ENCODE assay signal across 18 mouse cellular contexts in the genomic region with DNA sequence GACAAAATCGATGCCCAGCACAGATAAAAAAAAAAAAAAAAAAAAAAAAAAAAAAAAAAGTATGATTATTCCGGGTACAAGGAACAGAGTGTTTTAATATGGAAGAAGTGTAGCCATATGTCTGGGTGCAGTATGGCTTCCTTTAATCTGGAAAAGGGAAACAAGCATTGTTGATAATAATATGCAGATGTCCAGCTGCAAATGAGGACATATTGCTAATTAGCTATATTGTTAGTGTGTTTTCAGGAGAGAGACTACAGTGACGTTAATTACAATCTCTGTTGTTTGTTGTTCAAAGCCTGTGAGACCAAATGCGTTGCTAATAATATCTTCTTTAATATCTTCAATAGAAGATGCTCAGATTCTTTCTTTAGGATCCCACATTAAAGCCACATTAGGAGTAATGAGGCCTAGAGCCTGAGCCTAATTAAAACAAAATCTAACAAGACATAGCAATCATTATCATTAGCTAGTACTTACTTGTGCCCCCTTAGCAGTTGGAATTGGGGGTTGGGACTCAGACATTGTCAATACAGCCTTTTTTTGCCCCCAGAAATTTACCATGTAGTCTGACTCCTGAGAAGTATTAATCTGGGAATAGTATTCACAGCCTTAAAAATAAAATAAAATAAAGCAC. TPM values are rescaled to one million over a fixed set of nuclear protein-coding genes. Genes with fewer than 3 reads are reported as not detected.
DNase-seq lines count a peak whose midpoint lies in the region; ATAC-seq lines count a peak whose summit lies in the region.
"Had no signal": no experiment of that assay in that cellular context is flagged by ENCODE, and none has a peak within 500 bp of the region (broad histone marks: within the 10 kb centered on the region; RNA-seq: fewer than 3 reads in every experiment).

No protein-coding gene starts in this region.

- H3K36me3 ChIP-seq in hindbrain, embryonic 13.5 days: no peaks in the 10 kb centered on the region
- no peaks in the 10 kb centered on the region for H3K36me3 ChIP-seq in hindbrain, embryonic 10.5 days
- no peaks in the 10 kb centered on the region for H3K36me3 ChIP-seq in forebrain, embryonic 16.5 days (ENCODE audit: control insufficient read depth, insufficient read depth)
- H3K36me3 ChIP-seq: embryonic facial prominence, embryonic 13.5 days; heart, embryonic 15.5 days had no signal

- H3K9ac ChIP-seq in hindbrain, embryonic 13.5 days: no peak overlapping the region
- H3K9ac ChIP-seq in forebrain, embryonic 16.5 days (replicated peaks; ENCODE audit: low read depth, low read length): no peak overlapping the region
- H3K9ac ChIP-seq: embryonic facial prominence, embryonic 13.5 days; heart, embryonic 15.5 days had no signal

- H3K27ac ChIP-seq in hindbrain, embryonic 13.5 days: no peak overlapping the region
- no peak overlapping the region for H3K27ac ChIP-seq in hindbrain, embryonic 10.5 days
- H3K27ac ChIP-seq in forebrain, embryonic 16.5 days (ENCODE audit: low read length): no peak overlapping the region
- H3K27ac ChIP-seq: embryonic facial prominence, embryonic 13.5 days; heart, adult 2 months; heart, embryonic 15.5 days had no signal

- no peaks in the 10 kb centered on the region; the same call in 1 of the 2 replicates for H3K4me1 ChIP-seq in hindbrain, embryonic 13.5 days (replicated peaks)
- no peaks in the 10 kb centered on the region for H3K4me1 ChIP-seq in hindbrain, embryonic 10.5 days (replicated peaks)
- H3K4me1 ChIP-seq in forebrain, embryonic 16.5 days (replicated peaks; ENCODE audit: control insufficient read depth, insufficient read depth, low read length): peaks cover 4% of the 10 kb centered on the region; the same call in 1 of the 2 replicates
- H3K4me1 ChIP-seq: embryonic facial prominence, embryonic 13.5 days; heart, embryonic 15.5 days had no signal

- no peak overlapping the region for H3K4me2 ChIP-seq in hindbrain, embryonic 13.5 days
- H3K4me2 ChIP-seq in forebrain, embryonic 16.5 days (ENCODE audit: low read length): no peak overlapping the region
- H3K4me2 ChIP-seq: embryonic facial prominence, embryonic 13.5 days; heart, embryonic 11.5 days; heart, embryonic 15.5 days had no signal

- WGBS in hindbrain, embryonic 13.5 days: 67% methylated on average over 4 of the region's 4 CpGs
- WGBS in hindbrain, embryonic 10.5 days: 84% methylated on average over 4 of the region's 4 CpGs
- 30% methylated on average over 4 of the region's 4 CpGs for WGBS in forebrain, embryonic 16.5 days

- H3K4me3 ChIP-seq in hindbrain, embryonic 13.5 days: no peak overlapping the region
- H3K4me3 ChIP-seq in hindbrain, embryonic 10.5 days: no peak overlapping the region
- no peak overlapping the region for H3K4me3 ChIP-seq in forebrain, embryonic 16.5 days (replicated peaks; ENCODE audit: low read length)
- H3K4me3 ChIP-seq: embryonic facial prominence, embryonic 13.5 days; heart, adult 2 months; heart, embryonic 15.5 days had no signal

- ATAC-seq in hindbrain, embryonic 13.5 days (ENCODE audit: low FRiP score): 0 out of 2 replicates have a peak, but pooled peaks have one; percentile 59
- ATAC-seq in forebrain, embryonic 16.5 days: peak; percentile 82
- ATAC-seq: intestine, embryonic 16.5 days had no signal

- H3K27me3 ChIP-seq in hindbrain, embryonic 13.5 days: no peaks in the 10 kb centered on the region
- H3K27me3 ChIP-seq in hindbrain, embryonic 10.5 days (ENCODE audit: insufficient read depth, poor library complexity, severe bottlenecking): no peaks in the 10 kb centered on the region
- no peaks in the 10 kb centered on the region; the same call in 1 of the 2 replicates for H3K27me3 ChIP-seq in forebrain, embryonic 16.5 days (replicated peaks; ENCODE audit: control insufficient read depth, insufficient read depth, low read length)
- H3K27me3 ChIP-seq: embryonic facial prominence, embryonic 13.5 days; heart, embryonic 15.5 days had no signal

- no peaks in the 10 kb centered on the region for H3K9me3 ChIP-seq in hindbrain, embryonic 13.5 days
- no peaks in the 10 kb centered on the region for H3K9me3 ChIP-seq in hindbrain, embryonic 10.5 days
- H3K9me3 ChIP-seq in forebrain, embryonic 16.5 days (ENCODE audit: control insufficient read depth, low read length): no peaks in the 10 kb centered on the region
- H3K9me3 ChIP-seq: embryonic facial prominence, embryonic 13.5 days; heart, embryonic 15.5 days had no signal

- no peak for DNase-seq in hindbrain, embryonic 10.5 days (ENCODE audit: low spot score)
- DNase-seq in retina, postnatal 1 day: peak; percentile 24
- DNase-seq in retina, embryonic 14.5 days (ENCODE audit: low spot score): no peak
- no peak for DNase-seq in testis, postnatal 10 days (ENCODE audit: low spot score)
- no peak for DNase-seq in c-Kit-positive CD71-positive TER-119-positive erythroid progenitor cells, embryonic 14.5 days (ENCODE audit: low spot score)
- DNase-seq: adrenal gland, postnatal 10 days; cerebellum, adult 18-20 months; cerebellum, adult 9-11 months; cerebellum, postnatal 36 days; gastrocnemius, postnatal 10 days; heart, adult 2 months; heart, postnatal 14 days had no signal

RNA-seq across cellular contexts. Expression of a gene that starts 46.3 kb away (rescaled TPM):
- 0.73 and 0.85 TPM in 2 replicates for polyA plus RNA-seq in hindbrain, embryonic 13.5 days (2015; fragmentation: Nextera tagmentation; extraction: Ambion mirVana)
- polyA plus RNA-seq in hindbrain, embryonic 10.5 days (2016; fragmentation: Nextera tagmentation; extraction: Ambion mirVana): 0.40 and 0.54 TPM in 2 replicates
- polyA plus RNA-seq in forebrain, embryonic 16.5 days (2015; fragmentation: Nextera tagmentation; extraction: Ambion mirVana): 0.29 and 0.36 TPM in 2 replicates
